Mouse (Mus musculus): ENCODE results near the gene Drd2.

DNA sequence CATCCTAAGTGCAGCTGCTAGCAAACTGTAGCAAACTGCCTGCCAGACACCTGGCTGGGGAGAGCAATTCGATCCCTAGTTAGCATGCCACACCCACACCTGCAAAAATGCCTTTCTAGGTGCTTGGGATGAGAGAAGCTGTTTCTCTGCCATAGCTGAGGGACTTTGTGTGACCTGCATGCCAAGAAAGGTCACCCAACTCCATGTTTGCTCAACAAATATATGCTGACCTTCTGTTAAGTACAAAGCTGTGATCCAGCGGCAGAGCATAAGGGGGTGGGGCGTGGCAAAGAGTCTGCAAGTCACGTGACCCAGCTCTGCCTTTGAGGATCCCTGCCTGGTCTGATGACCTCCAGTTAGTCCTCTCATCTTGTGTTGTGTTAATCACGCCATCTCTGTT, 25.3 kb downstream of the Drd2 start:
- TF ChIP-seq POLR2A (IDR thresholded peaks at IDR 0.05; ENCODE audit: insufficient read length, low read depth), result no peak
- no peak for TF ChIP-seq MYOG (IDR thresholded peaks at IDR 0.05; ENCODE audit: control insufficient read depth in 1 of 3, insufficient read depth in 1 of 3, insufficient read length in 2 of 3, low read depth in 2 of 3)
- TF ChIP-seq MYOD1 (IDR thresholded peaks at IDR 0.05; ENCODE audit: control insufficient read depth in 1 of 3, insufficient read length in 2 of 3, low read depth in 2 of 3), result no peak
- no peak for TF ChIP-seq E2F4 (IDR thresholded peaks at IDR 0.05; ENCODE audit: insufficient read depth)
- TF ChIP-seq USF1 (IDR thresholded peaks at IDR 0.05; ENCODE audit: low read depth), result no peak
- TF ChIP-seq TCF12 (IDR thresholded peaks at IDR 0.05; ENCODE audit: insufficient read depth, poor library complexity, severe bottlenecking), result no peak
- TF ChIP-seq POLR2AphosphoS2 (IDR thresholded peaks at IDR 0.05; ENCODE audit: insufficient read length, low read depth), result no peak
- TF ChIP-seq CEBPB (IDR thresholded peaks at IDR 0.05; ENCODE audit: insufficient read depth, poor library complexity, severe bottlenecking), result no peak
- TF ChIP-seq MAX (IDR thresholded peaks at IDR 0.05; ENCODE audit: low read depth), result no peak
- no peak for TF ChIP-seq REST (IDR thresholded peaks at IDR 0.05; ENCODE audit: insufficient read depth, insufficient read length)
- TF ChIP-seq SRF (IDR thresholded peaks at IDR 0.05; ENCODE audit: control insufficient read depth, insufficient read length, low read depth), result no peak
